Mouse (Mus musculus): ENCODE results near the gene Rad23a.

The Rad23a gene

DNA sequence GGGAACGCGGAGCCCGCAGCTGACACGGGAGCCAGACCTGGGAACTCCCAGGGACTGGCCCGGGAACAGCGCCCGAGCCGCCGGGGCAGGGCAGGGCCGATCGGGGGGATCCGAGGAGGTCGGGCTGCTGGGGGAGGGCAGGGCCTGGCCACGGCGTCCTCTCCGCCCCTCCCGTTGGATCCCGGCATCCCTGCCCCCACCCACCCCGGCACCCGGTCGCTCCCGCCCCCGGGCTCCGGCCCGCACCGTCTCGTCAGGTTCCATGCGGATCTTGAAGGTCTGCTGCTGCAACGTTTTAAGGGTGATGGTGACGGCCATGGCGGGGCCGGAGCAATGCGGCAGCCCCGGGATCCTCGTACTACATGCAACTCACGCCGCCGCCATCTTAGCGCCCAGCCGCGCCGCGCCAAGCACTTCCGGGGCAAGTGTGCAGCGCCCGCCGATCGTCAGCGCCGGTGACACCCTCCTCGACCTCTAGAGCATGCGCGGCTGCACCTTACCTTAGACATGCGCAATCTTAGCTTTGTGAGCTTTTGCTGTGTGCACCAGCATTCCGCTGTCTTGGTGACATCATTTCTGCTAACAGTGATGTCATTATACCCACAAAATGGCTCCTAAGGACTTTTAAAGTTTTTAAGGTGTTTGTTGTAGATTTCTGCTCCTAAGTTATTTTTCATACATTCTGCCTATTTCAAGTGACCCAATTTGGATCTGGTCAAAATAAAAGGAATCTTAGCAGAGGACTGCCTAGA is at the start of gene Rad23a:
Gene Rad23a (minus strand): TSS at position 418 of the 752 bp plus-strand sequence.
- peak; percentile 91 for DNase-seq

DNA sequence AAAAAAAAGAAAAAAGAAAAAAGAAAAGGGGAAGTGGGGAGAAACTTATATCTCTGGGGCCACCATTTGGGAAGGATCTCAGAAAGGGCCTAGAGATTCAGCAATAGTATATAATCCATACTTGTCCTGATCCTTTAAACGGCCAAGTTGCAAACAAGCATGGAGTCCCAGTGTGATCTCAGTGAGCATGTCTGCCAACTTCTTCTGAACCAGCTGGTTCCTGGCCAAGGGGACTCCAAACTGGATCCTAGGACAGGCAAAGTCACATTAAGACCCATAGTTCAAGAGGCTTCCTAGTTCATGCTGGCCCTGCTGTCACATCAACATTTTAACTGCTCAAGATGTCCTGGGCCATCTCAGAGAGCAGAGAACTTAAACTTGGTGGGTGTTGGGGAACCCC is 48.7 kb upstream of the Rad23a start:
- DNase-seq: no peak

DNA sequence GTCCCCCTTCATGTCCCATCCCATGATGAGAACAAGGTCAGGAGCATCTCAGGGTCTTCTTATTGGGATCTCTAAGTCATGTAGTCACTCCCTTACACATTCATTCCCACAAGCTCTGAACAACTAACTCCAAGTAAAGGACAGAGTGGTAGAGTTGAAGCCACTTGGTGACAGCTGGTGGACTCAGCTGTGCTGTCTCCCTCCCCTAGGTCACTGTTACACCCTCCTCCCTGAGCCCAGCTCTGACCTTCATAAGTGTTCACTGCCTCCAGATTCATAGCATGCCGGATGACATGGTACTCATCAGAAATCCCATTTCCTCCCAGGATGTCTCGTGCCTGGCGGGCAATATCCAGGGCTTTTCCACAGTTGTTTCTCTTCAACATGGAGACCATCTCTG is 47.8 kb upstream of the Rad23a start:
- no peak for DNase-seq

DNA sequence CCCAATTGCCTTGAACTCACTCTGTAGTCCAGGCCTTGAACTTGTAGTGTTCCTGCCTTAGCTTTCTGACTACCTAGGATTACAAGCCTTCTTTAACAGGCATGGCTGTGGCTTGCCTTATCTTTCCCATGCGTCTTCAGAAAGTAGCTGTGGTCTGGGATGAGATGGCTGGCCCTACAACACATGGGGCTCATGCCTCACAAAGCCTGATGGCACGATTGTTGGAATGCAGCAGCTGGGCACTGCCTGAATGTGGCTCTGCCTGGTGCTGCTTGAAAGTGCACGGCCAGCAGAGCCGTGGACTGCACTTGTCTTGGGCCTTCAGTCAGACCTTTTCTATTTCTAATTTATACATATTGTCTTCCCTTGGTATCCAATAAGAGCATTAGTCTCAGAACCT is 44.3 kb upstream of the Rad23a start:
- no peak for DNase-seq

DNA sequence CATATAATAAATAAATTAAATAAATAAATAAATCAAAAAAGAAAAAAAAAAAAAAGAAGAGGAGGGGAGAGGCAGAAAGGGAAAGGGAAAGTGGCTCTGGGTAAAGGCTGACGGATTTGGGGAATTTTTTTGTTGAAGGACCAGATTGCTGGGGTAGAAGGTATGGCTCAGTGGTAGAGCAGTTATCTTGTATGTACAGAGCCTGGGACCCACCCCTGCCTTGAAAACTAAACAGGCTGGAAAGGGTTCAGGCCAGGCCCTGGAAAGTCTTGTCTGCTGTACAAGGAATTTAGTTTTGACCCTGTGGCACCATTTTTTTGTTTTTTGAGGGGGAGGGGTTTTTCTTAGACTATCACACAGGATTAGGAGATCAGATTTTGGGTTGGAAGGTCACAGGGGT is 38.5 kb upstream of the Rad23a start:
- no peak for DNase-seq

DNA sequence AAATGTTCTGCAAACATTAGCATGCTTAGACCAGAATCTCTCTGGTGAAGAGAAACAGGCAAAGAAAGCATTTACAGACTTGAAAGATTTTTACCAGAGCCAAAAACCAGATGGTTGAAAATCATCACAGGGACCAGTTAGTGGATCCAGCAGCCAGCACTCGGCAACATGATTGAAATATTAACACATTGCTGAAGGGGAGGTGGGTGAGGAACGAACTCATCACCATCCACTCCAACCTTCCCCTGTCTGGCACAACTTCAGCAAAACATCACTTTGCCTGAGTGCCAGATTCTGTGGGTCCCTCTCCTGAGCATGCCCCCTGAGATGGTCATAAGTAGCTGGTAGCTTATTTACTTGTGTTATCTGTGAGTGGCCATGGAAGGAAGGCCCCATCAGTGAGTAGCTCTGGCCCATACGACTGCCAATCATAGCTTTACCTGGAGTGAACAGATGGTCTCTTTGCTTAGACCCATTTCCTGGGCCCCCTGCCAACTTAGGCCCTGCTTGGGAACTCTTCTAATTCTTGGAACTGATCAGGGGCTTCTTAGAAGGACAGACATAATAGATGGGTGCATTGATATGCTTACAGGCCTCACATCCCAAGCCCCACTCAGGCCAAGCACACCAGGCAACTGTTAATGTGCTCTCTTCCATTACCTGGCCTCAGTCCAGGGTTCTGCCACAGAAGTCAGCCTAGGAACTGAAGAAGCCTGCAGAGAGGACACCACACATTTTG is 37.0 kb upstream of the Rad23a start:
- DNase-seq: peak; percentile 86

DNA sequence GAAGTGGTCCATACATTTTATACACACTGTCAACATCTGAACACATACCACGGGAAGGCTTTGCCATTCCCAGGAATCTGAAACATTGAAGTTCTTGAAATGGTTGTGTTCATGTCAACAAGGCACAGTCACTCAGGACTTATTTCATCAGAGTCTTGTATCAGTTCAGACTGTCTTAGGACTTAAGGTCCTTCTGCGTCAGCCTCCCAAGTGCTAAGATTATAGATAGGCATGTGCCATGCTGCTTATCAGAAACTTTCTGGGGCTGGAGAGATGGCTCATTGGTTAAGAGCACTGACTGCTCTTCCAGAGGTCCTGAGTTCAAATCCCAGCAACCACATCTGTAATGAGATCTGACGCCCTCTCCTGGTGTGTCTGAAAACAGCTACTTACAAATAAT is 33.9 kb upstream of the Rad23a start:
- DNase-seq: no peak

DNA sequence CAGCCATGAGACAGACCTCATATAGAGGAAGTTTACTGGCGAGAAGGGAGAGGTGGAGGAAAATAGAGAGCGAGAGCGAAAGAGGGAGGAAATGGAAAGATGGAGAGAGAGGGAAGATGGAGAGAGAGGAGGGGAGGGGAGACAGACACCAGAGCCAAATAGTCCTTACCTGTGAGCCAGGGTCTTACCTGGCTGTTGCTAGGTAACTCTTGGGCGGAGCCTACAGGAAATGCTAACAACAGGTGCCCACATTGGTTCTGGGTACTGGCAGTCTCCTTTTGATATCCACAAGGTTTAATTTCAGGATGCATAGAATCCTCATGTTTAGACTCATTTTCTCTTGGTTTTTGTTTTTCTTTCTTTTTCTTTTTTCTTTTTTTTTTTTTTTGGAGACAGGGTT is 32.6 kb upstream of the Rad23a start:
- no peak for DNase-seq

DNA sequence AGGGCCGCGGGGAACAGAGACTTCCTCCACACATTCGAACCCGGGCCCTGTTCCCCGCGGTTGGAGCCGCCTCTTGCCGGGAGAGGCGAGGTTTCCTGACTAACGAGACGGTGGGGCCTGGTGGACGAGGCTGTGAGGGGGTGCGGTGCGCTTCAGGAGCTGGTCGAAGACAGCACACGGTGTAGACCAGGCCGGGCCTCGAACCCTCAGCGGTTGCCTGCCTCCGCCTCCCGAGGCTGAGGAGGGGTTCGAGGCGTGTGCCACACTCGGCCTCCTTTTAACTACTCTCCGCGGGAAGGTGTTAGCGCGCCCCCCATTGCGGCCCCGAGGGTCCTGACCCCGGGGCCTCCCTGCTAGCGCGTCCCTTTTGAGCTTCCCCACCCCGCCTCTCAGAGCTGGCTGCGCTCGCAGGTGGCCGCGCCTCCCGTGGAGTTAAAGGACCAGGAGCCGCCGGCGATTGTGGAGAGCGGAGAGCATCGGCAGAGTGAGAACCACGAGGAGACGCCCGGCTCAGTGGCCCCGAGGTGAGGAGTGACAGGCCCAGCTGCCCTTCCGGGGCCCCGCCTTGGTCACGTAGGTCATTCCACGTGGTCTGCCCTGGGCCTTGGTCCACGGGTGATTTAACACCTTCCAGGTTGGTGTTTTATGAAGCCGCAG is 32.0 kb upstream of the Rad23a start:
- no peak for DNase-seq

DNA sequence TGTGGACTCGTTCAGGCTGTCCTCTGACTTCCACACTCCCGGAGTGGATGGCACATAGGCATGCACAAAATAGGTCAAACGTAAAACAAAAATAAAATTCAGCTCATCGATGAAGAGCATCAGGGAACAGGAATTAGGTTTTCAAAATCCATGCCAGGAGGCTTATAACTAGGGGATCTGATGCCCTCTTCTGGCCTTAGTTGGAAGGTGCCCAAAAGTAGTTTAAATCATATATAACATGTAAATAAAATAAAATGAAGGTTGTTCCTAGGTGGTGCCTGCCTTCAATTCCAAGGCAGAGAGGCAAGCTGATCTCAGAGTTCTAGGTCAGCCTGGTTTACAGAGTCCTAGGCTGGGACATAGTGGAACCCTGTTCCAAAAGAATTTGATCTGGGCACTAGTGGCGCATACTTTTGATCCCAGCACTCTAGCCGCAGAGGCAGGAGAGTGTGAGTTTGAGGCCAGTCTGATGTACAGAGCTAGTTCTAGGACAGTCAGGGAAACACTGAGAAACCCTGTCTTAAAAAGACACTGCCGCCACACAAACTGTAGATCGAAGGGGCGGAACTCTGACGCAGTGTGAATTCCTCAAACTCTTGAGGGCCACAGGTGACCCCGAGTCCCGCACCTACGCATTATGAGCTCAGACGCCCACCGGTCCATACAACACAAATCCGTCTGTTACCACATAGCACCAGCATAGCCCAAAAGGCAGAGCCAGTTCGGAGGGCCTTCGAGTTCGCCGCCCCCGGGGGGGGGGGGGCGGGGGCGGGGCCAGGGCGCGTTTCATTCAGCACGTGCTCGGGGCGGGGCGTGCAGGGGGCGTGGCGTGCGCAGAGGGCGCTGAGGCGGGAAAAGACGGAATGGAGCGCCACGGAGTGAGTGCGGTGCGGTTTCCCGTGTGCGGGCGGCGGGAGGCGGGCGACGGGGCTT is 31.2 kb upstream of the Rad23a start, which contains the start of gene Syce2:
Gene Syce2 (plus strand): TSS at position 736 of the 933 bp plus-strand sequence.
- peak; percentile 71 for DNase-seq

DNA sequence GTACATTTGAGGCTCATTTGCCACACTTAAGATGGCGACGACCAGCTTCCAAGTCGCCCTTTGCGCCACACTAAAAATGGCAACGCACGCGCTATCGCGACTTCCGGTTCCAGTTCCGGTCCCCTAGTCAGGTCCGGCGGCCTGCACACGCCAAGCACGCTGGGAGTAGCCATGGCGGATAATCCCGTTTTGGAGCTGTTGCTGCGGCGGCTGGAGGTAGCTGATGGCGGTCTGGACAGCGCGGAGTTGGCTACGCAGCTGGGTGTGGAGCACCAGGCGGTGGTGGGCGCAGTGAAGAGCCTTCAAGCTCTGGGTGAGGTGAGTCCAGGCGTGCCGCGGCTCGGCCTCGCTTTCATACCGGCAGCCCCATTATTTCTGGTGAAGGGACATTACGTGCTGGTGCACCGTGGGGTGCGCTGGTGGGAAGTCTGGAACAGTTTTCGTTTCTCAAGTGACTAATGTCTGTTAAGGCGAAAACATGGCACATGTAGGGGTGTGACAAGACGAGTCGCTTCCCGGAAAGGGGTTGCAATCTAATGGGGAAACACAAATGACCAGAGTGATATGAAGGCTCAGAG is 16.5 kb upstream of the Rad23a start, which contains the start of gene Farsa:
Gene Farsa (plus strand): TSS at position 126 of the 578 bp plus-strand sequence.
- DNase-seq: peak; percentile 93

DNA sequence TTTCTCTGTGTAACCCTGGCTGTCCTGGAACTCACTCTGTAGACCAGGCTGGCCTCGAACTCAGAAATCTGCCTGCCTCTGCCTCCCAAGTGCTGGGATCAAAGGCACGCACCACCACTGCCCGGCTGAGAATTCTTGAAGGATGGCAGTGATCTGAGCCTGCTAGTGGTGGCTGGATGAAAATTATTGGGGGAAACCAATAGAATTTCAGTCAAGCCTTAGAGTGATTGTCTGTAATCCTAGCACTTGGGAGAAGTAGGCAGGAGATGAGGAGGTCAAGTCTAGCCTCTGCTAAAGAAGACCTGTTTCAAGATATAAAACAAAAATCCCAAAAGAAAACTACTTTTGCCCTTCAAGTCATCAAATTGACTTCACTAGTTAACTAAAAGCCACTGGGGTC is 16.0 kb upstream of the Rad23a start:
- DNase-seq: no peak

DNA sequence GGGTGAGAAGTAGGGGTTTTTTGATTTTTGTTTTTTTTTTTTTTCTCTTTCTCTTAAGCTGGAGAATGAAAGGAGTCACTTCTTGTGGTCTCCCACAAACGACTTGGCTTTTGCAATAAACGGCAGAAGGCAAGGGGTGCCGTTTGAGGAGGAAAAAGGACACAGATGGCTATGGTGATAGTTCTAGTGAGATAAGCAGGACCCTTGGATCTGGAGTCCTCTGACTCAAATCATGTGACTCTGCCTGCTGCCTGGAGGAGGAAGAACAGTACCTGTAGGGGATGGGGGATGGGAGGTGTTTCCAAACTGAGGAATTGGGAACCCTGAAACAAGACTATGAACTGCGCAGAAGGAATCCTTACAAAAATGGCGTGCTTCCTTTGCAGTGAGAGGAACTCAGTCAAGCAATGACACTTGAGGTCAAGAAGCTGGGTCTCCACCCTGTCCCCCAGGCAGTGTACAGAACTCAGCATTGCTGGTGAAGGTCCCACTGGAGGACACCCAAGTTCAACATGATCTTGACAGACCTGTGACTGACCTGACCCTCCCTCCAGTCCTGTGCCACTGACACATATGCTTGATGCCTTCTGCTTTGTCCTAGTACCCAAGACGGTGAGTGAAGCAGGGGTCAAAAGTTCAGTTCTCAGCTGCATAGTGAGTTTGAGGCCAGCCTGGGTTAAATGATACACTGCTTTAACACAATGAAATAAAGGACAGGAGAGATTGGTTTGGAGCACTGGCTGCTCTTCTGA is 7.4 kb upstream of the Rad23a start:
- DNase-seq: peak; percentile 66

DNA sequence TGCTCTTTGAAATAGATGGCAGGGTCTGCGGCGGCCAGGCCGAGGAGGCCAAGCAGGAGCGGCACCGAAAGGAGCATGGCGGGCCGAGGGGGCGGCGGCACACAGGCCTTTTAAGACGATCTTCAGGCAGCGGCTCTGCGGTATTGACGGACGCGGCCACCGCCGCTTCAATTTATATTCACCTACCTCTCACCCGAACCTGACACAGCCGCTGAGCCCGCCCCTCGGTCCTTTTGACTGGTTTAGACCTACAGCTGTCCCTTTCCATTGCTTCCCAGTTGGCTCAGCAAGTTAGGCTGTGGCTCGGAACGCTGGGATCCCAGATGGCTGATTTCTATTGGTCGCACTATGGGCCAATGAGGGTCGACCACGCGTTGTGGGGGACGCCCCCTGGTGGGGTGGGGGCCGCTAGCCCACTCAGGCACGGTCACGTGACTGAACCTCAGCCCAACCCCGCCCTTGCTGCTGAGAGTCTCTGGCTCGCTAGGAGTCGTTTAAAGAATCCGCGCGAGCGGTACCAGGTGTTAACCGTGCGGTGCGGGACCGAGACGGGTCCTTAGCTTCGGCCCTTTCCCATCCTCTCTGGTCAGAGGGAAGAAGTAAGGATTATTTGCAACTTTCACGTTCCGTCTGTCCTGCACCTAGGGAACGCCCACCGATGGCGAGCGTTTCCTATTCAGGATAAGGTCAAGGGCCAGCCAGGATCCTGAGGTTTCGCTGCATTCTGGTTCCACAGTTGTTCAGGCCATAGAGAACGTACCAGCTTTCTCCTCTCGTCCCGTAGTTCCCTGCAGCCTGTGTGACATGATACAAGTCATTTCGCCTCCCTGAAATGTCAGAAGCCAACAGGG is 6.5 kb upstream of the Rad23a start, which contains the start of gene Calr:
Gene Calr (minus strand): TSS at position 213 of the 851 bp plus-strand sequence.
- DNase-seq: peak; percentile 100

DNA sequence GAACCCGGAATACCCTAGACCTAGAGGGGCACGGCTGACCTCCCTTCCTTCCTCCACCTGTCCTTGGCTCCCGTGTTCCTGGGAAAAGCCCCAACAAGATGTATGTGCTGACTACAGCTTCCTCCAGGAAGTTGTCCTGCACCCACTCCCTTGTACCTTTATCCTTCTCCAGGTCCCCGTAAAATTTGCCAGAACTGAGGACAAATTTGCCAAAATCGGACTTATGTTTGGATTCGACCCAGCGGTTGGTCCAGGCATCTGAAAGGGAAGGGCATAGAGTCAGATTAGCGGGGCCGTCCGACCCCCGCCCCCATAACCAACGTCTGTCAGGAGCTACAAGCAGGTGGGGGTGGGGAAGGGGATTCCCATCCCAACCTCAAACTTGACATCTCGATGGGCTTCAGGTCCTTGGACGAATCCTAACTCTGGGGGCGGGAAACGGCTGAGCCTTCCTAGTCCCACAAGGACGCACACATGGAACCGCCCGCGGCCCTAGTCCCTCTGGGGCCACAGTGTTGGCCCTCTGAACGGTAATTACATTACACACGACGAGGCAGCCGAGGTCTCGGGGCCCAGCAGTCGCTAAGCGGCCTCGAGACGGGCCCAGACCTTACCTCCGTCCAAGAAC is 5.7 kb upstream of the Rad23a start:
- DNase-seq: peak; percentile 73

DNA sequence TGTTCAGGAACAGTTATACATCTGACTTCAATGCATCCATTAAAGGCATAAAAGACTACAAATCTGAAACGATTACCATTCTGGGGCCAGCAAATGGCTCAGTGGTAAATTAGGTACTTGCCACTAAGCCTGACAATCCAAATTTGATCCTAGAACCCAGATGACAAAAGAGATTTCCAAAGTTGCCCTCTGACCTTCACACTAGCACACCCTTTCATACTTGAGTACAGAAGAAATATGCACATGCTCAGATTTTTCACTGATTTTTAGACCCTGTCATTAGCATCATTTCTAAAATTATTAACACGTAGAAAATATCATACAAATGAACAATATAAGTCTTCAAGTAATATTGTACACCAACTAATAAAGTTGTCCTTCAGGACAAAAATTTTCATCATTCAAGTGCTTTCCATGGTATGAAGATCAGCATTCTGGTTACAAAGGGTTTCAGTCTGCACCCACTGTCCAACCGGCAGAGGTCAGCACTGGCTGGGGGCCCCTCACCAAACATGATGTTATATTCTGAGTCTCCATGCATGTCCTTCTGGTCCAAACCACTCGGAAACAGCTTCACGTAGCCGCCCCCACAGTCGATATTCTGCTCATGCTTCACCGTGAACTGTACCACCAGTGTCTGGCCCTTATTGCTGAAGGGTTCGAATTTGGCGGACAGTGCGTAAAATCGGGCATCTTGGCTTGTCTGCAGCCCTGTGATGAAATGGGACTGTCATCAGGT is 5.1 kb upstream of the Rad23a start:
- peak; percentile 67 for DNase-seq

DNA sequence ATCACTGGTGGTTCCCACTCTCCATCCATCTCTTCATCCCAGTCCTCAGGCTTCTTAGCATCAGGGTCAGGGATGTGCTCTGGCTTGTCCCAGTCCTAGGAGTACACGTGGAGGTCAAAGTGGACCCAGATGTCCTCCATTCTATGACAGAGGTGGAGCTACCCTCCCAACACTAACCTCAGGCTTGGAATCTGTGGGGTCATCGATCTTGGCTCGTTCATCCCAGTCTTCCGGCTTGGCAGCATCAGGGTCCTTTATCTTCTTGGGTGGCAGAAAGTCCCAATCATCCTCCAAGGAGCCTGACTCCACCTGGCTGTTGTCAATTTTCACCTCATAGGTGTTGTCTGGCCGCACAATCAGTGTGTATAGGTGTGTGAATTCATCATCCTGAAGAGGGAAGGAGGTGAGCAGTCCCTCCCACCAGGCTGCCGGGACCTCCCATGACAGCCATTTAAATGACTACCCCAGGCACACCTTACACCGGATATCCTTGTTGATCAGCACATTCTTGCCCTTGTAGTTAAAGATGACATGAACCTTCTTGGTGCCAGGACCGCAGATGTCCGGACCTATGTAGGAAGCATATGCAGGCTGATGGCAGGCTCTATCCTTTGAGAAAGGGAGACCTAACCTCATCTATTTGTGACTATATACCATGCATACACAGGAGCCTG is 4.1 kb upstream of the Rad23a start:
- DNase-seq: no peak

DNA sequence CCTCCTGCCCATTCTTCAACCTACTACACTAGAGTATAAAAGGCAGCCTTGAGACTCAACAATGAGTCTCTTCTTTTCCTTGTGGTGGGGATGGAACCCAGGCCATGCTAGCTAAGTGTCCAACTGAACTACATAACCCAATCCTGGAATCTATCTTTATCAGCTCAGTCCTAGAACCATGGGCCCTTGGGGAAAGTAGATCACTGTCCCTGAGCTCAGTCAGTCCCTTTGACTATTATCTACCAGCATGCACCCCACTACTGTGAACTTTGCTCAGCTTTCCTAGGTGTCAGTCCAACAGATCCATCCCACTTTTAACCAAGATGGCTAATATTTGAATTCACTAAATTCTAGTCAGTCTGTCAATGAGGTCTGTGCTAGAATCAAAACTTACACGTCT is 1.0 kb upstream of the Rad23a start:
- no peak for DNase-seq

DNA sequence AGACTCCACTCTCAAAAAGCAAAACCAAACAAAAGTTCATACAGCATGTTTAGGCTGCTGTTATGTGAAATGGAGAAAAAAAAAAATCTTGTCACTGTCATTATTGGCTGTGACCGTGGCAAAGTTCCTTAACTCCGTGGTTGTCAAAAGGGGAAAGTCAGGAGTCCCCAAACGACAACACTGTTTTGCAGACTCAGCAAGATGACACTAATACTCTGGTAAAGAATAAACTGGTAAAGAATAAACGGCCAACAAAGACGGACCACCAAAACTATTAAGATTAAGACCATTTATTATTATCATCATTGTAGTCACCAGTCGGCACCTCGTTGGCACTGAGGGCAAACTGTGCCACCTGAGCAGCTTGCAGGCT is 604 bp downstream of the Rad23a start:
- DNase-seq: no peak

All from cerebellum, adult 9-10 months (tissue).